Mouse (Mus musculus): ENCODE results near the gene Rab22a.

Gene Rab22a

DNA sequence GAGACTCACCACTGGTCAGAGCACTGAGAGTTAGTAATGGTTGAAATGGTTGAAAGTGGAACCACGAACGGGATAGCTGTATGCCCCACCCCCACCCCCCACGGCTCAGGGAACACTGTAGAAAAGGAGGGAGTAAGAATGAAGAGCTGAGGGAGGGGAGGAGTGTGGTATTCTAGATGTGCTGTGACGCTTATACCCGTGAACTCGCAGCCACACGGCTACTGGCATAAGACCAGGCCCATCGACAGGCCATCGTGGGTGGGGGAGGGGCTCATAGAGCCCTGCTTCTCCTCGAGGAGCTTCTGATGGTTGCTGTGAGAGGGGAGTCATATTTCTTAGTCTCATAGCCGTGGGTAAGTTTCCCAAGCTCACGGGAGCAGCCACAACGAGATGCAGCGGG lies 64.8 kb downstream of the Rab22a start:
- DNase-seq: no peak

GRCm38 (mm10) chr2:173724940-173725807 lies 65.6 kb downstream of the Rab22a start:
- DNase-seq: no peak

DNA sequence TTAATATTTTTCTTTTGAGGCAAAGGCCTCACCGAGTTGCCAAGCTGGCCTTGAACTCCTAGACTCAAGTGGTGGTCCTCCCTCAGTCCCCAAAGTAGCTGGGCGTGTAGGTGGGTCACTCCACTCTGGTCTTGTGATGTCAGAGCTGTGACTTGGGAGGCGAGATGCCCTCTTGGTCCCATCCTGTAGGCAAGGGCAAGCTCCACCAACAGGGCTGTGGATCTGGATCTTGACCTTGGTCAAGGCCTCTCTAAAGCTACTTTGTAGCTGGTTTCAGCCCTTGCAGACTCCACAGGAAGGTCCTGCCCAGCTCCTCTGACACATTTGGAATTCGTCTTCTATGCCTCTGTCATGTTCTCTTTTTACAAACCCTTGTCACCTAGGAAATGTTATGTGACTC lies 66.3 kb downstream of the Rab22a start:
- DNase-seq: no peak

GRCm38 (mm10) chr2:173730444-173730966 lies 70.9 kb downstream of the Rab22a start:
- no peak for DNase-seq

- no peak for DNase-seq
Measured at GRCm38 (mm10) chr2:173734426-173734825, 74.9 kb downstream of the Rab22a start.

DNA sequence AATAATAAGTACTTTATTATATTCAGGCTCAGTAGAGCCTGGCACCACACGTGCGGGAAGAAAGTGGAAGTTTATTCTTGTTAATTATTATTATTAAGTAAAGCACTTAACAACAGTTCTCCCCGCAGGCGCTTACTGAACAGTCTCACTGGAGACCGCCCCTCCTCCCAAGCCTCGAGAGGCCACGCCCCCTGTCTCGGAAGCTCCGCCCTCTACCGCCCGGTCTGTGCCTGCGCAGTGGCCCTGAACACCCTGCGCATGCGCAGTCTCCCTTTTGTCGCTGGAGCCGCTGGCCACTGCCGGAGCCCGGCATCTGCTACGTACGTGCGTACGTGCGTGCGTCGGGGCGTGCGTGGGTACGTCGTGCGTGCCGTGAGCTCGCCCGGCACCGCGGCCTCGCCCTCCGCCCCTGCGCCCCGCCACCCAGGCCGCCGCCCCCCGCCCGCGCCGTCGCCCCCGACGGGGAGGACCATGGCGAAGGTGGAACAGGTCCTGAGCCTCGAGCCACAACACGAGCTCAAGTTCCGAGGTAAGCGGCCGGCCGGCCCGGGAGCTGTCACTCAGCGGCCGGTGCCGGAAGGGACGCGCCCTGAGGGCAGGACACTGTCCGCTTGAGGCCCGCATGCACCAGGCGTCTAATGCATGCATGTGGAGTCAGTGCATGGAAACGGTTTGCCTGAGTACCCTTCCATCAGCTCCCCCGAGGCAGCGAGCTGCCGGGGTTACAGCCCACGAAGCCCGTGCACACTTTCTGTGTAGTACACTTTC lies 77.8 kb downstream of the Rab22a start, which contains the start of gene Vapb:
Gene Vapb, plus strand, starts transcription at position 290 of the 768 bp plus-strand sequence.
- peak; percentile 98 for DNase-seq

DNA sequence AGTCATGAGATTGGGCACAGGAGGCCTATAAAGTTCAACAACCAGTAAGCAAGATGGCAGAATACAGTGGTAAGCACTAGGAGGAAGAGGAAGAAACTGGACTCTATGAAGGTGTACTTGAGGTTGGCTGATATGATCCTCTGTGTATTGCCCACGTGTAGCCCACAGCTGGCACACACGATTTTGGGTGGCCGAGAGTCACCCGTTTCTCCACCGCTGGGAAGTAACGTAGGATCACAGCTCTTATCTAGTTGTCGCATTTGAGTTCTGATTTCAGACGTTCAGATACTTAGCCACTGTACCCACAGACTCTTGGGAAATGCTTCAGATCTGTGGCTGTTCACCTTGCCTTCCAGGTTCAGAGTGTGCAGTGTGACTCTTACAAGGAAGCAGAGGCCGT lies 78.7 kb downstream of the Rab22a start:
- no peak for DNase-seq

GRCm38 (mm10) chr2:173739107-173739506 lies 79.5 kb downstream of the Rab22a start:
- DNase-seq: no peak

- no peak for DNase-seq
Measured at GRCm38 (mm10) chr2:173742090-173742489, 82.5 kb downstream of the Rab22a start.

DNA sequence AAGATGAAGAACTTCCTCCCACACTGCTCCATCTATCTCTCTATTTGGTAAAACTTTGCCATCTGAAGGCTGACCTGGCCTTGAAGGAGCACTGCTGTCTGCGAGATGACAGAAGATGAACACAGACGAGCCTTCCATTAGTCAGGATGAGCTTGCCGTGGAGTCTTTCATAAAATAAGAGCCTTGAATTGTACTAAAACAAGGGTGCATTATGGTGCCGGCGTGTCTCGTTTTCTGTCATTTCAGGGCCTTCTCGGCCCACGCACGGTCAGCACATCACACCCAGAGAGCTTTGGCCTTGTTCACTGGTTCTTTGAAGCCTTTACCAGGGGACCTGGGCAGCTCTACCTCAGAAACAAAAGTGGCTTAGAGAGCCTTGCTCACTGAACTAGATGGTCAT lies 83.2 kb downstream of the Rab22a start:
- no peak for DNase-seq

DNA sequence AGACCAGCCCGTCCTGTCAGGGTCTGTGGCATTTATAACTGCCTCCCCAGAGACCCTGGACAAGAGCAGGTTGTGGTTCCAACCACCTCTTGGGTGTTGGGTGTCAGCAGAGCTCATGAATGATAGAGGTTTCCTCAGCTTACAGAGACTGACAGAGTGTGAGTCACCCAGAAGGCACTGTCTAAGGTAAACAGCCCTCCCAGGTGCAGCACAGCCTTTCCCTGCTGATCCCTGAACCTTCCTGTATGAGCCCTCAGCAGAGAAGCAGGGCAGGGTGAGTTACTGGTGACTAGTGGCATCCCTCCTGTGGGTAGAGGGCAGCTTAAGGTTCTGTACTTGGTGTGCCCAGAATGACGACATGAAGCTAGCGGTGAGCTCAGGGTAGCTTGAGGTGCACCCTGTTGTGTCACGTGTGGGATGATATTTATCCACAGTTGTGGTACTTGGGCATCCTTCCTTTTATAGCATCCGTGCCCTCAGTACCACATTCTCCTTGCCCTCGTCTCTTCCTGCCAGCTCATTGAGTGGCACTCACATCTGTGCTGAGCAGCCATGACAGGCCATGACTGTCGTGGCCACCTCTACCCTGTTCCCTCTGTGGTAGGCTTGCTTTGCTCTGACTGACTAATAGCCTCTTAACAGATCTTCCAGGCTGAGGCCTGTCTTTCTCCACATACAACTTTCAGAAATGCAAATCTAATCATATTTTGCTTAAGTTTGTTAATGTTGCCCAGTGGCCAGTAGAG lies 84.7 kb downstream of the Rab22a start:
- no peak for DNase-seq

DNA sequence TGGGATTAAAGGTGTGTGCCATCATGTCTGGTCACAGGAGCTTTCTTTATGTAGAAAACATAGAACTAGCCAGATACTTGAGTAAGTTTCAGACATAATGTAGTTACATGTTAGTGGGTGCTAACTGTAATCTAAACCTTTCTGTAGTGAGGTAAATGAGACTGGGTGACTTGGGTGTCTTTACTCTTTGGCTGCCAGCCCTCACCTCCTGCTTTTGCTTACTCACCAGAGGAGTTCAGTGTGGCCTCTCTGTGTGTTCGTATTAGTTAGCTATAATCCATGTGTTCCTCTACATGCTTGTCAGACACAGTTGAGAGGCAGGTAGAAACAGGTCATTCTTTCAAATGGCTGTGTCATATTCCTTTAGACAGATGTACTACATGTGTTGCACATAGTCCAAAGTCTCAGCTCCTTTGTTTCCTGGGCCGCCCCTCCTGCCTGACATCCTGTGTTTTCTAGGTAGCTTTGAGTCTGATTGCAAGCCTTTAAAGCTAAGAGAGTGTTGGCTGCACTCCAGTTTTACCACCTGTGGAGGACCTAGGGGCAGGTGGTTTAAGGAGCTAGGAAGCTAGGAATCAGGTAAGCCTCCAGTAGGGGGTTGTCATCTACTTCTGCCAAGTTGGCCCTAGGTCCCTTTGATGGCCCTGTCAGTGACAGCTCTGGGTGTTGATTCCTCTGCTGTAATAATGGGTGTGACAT lies 89.5 kb downstream of the Rab22a start:
- no peak for DNase-seq

GRCm38 (mm10) chr2:173755433-173756144 lies 96.0 kb downstream of the Rab22a start:
- no peak for DNase-seq
